9 mouse cellular contexts compared by ENCODE assay signal in genomic region chr4:104665553-104665952, GRCm38 (mm10).
A peak's percentile ranks its signal among the peaks of the same experiment; 100 is the strongest.
DNase-seq lines count a peak whose midpoint lies in the region; ATAC-seq lines count a peak whose summit lies in the region.
"Had no signal": no experiment of that assay in that cellular context is flagged by ENCODE, and none has a peak within 500 bp of the region (broad histone marks: within the 10 kb centered on the region; RNA-seq: fewer than 3 reads in every experiment).

No protein-coding gene starts in this region.

- H3K9ac ChIP-seq in hindbrain, embryonic 11.5 days (ENCODE audit: low read depth, low read length) = no peak overlapping the region
- H3K9ac ChIP-seq in hindbrain, embryonic 13.5 days = no peak overlapping the region
- no peak overlapping the region for H3K9ac ChIP-seq in embryonic facial prominence, embryonic 11.5 days (replicated peaks; ENCODE audit: low read length)
- H3K9ac ChIP-seq in neural tube, embryonic 11.5 days (ENCODE audit: low read length) = no peak overlapping the region

- H3K27me3 ChIP-seq in hindbrain, embryonic 11.5 days (ENCODE audit: control insufficient read depth, insufficient read depth, low read length) = no peaks in the 10 kb centered on the region
- no peaks in the 10 kb centered on the region for H3K27me3 ChIP-seq in hindbrain, embryonic 13.5 days
- no peaks in the 10 kb centered on the region for H3K27me3 ChIP-seq in embryonic facial prominence, embryonic 11.5 days (ENCODE audit: control insufficient read depth, insufficient read depth, low read length)
- no peaks in the 10 kb centered on the region for H3K27me3 ChIP-seq in neural tube, embryonic 11.5 days (ENCODE audit: control insufficient read depth, insufficient read depth, low read length)
- H3K27me3 ChIP-seq: megakaryocyte, embryonic 14.5 days had no signal

- no peak for ATAC-seq in hindbrain, embryonic 11.5 days (ENCODE audit: low FRiP score)
- ATAC-seq in hindbrain, embryonic 13.5 days (ENCODE audit: low FRiP score) = no peak
- ATAC-seq in embryonic facial prominence, embryonic 11.5 days (replicated peaks; ENCODE audit: insufficient number of reproducible peaks, low FRiP score, low TSS enrichment, low read depth) = no peak
- ATAC-seq in neural tube, embryonic 11.5 days (ENCODE audit: insufficient read depth, low FRiP score, low TSS enrichment) = no peak

- no peaks in the 10 kb centered on the region for H3K9me3 ChIP-seq in hindbrain, embryonic 11.5 days (ENCODE audit: control insufficient read depth, low read length)
- no peaks in the 10 kb centered on the region for H3K9me3 ChIP-seq in hindbrain, embryonic 13.5 days
- no peaks in the 10 kb centered on the region for H3K9me3 ChIP-seq in embryonic facial prominence, embryonic 11.5 days (replicated peaks; ENCODE audit: control insufficient read depth, low read length)
- H3K9me3 ChIP-seq in neural tube, embryonic 11.5 days (ENCODE audit: control insufficient read depth, low read length) = no peaks in the 10 kb centered on the region

- peak; percentile 70 for DNase-seq in hindbrain, embryonic 11.5 days (ENCODE audit: low spot score)
- DNase-seq in 3T3-L1 (ENCODE audit: low read depth, low spot score) = peak; percentile 11
- DNase-seq in adrenal gland, adult 2 months = peak; percentile 55
- peak; percentile 72 for DNase-seq in embryonic facial prominence, embryonic 11.5 days (ENCODE audit: low spot score)
- DNase-seq in kidney, postnatal 36 days = peak; percentile 51 to 88
- DNase-seq in neural tube, embryonic 11.5 days (ENCODE audit: low spot score) = peak; percentile 45
- no peak for DNase-seq in T-cell, adult 2 months (ENCODE audit: low spot score)

- no peak overlapping the region for H3K27ac ChIP-seq in hindbrain, embryonic 11.5 days (ENCODE audit: low read depth, low read length)
- no peak overlapping the region for H3K27ac ChIP-seq in hindbrain, embryonic 13.5 days
- H3K27ac ChIP-seq in embryonic facial prominence, embryonic 11.5 days (replicated peaks; ENCODE audit: low read depth, low read length) = no peak overlapping the region
- H3K27ac ChIP-seq in neural tube, embryonic 11.5 days (ENCODE audit: low read depth, low read length) = no peak overlapping the region

- no peaks in the 10 kb centered on the region for H3K36me3 ChIP-seq in hindbrain, embryonic 11.5 days (ENCODE audit: control insufficient read depth, insufficient read depth, low read length)
- H3K36me3 ChIP-seq in hindbrain, embryonic 13.5 days = no peaks in the 10 kb centered on the region
- no peaks in the 10 kb centered on the region for H3K36me3 ChIP-seq in embryonic facial prominence, embryonic 11.5 days (replicated peaks; ENCODE audit: control insufficient read depth, insufficient read depth, low read depth, low read length)
- H3K36me3 ChIP-seq in neural tube, embryonic 11.5 days (ENCODE audit: control insufficient read depth, insufficient read depth, low read length) = no peaks in the 10 kb centered on the region

- H3K4me1 ChIP-seq in hindbrain, embryonic 11.5 days (replicated peaks; ENCODE audit: control insufficient read depth, insufficient read depth, low read length) = no peaks in the 10 kb centered on the region
- H3K4me1 ChIP-seq in hindbrain, embryonic 13.5 days (replicated peaks) = peaks cover 11% of the 10 kb centered on the region
- no peaks in the 10 kb centered on the region for H3K4me1 ChIP-seq in embryonic facial prominence, embryonic 11.5 days (ENCODE audit: control insufficient read depth, insufficient read depth, low read length)
- H3K4me1 ChIP-seq in neural tube, embryonic 11.5 days (ENCODE audit: control insufficient read depth, insufficient read depth, low read length) = no peaks in the 10 kb centered on the region
- H3K4me1 ChIP-seq: megakaryocyte, embryonic 14.5 days had no signal

- H3K4me2 ChIP-seq in hindbrain, embryonic 11.5 days (replicated peaks; ENCODE audit: low read depth, low read length) = no peak overlapping the region
- H3K4me2 ChIP-seq in hindbrain, embryonic 13.5 days = no peak overlapping the region
- H3K4me2 ChIP-seq in embryonic facial prominence, embryonic 11.5 days (ENCODE audit: low read depth, low read length) = no peak overlapping the region
- H3K4me2 ChIP-seq in neural tube, embryonic 11.5 days (ENCODE audit: low read depth) = no peak overlapping the region

- no peak overlapping the region for H3K4me3 ChIP-seq in hindbrain, embryonic 11.5 days (ENCODE audit: low read depth, low read length)
- no peak overlapping the region for H3K4me3 ChIP-seq in hindbrain, embryonic 13.5 days
- H3K4me3 ChIP-seq in embryonic facial prominence, embryonic 11.5 days (ENCODE audit: low read depth, low read length) = no peak overlapping the region
- H3K4me3 ChIP-seq in neural tube, embryonic 11.5 days (ENCODE audit: low read depth, low read length) = no peak overlapping the region
- H3K4me3 ChIP-seq: megakaryocyte, embryonic 14.5 days had no signal
